Mouse (Mus musculus): Measurements from ENCODE around the gene Trim12c. TPM values are rescaled to one million over a fixed set of nuclear protein-coding genes. Genes with fewer than 3 reads are reported as not detected.
"Not testable (repeated sequence)": the region's sequence is repeated elsewhere in the genome, so short reads cannot be mapped to it uniquely, and the experiment has no call there.

Gene Trim12c
- 29.4 and 30.3 TPM in 2 replicates for polyA plus RNA-seq (2012; ENCODE audit: insufficient read depth, insufficient read length, missing spikeins)

GRCm38 (mm10) chr7:104352717-104353599 is at the start of gene Trim12c:
TSS of gene Trim12c (minus strand) at chr7:104353362.
- Histone ChIP-seq H3K4me3 (ENCODE audit: insufficient read depth, low read length) (peak within 1 kb of the TSS; percentile 68), H3K4me1 (ENCODE audit: control insufficient read depth, insufficient read depth, low read length) (0 out of 2 replicates have a peak, but pooled peaks cover 4% of the 10 kb centered on the region), H3K27ac (ENCODE audit: insufficient read depth, low read depth, low read length) (peak within 1 kb of the TSS; percentile 75)
- TF ChIP-seq POLR2A (IDR thresholded peaks at IDR 0.05; ENCODE audit: borderline replicate concordance, low read depth, low read length) (no peak), CTCF (IDR thresholded peaks at IDR 0.05; ENCODE audit: low read depth, low read length) (no peak)

- H3K4me1 ChIP-seq (ENCODE audit: control insufficient read depth, insufficient read depth, low read length), result peaks cover 20% of the 10 kb centered on the region
- no peak overlapping the region for H3K4me3 ChIP-seq (ENCODE audit: insufficient read depth, low read length)
- TF ChIP-seq CTCF (IDR thresholded peaks at IDR 0.05; ENCODE audit: low read depth, low read length) (no peak), POLR2A (IDR thresholded peaks at IDR 0.05; ENCODE audit: borderline replicate concordance, low read depth, low read length) (no peak)
- peak overlapping the region; percentile 80 for H3K27ac ChIP-seq (ENCODE audit: insufficient read depth, low read depth, low read length)
These were observed 48.0 kb upstream of the Trim12c start for GRCm38 (mm10) chr7:104401140-104401539.

- Histone ChIP-seq H3K4me1 (ENCODE audit: control insufficient read depth, insufficient read depth, low read length) (peaks cover 20% of the 10 kb centered on the region), H3K4me3 (ENCODE audit: insufficient read depth, low read length) (no peak within 1 kb of the TSS), H3K27ac (ENCODE audit: insufficient read depth, low read depth, low read length) (peak within 1 kb of the TSS; percentile 80)
- TF ChIP-seq POLR2A (IDR thresholded peaks at IDR 0.05; ENCODE audit: borderline replicate concordance, low read depth, low read length) (no peak), CTCF (IDR thresholded peaks at IDR 0.05; ENCODE audit: low read depth, low read length) (no peak)
These were observed 47.5 kb upstream of the Trim12c start, which contains the start of gene Trim30c for GRCm38 (mm10) chr7:104400698-104401097. TSS of gene Trim30c (minus strand) at chr7:104400837.

- Histone ChIP-seq H3K4me1 (ENCODE audit: control insufficient read depth, insufficient read depth, low read length) (peaks cover 20% of the 10 kb centered on the region), H3K27ac (ENCODE audit: insufficient read depth, low read depth, low read length) (no peak overlapping the region; the same call in 1 of the 2 replicates), H3K4me3 (ENCODE audit: insufficient read depth, low read length) (no peak overlapping the region)
- TF ChIP-seq CTCF (IDR thresholded peaks at IDR 0.05; ENCODE audit: low read depth, low read length) (no peak), POLR2A (IDR thresholded peaks at IDR 0.05; ENCODE audit: borderline replicate concordance, low read depth, low read length) (no peak)
These were observed 45.3 kb upstream of the Trim12c start for GRCm38 (mm10) chr7:104398492-104398891.

- Histone ChIP-seq H3K27ac (ENCODE audit: insufficient read depth, low read depth, low read length) (peak within 1 kb of the TSS; percentile 67), H3K4me3 (ENCODE audit: insufficient read depth, low read length) (no peak within 1 kb of the TSS), H3K4me1 (ENCODE audit: control insufficient read depth, insufficient read depth, low read length) (peaks cover 12% of the 10 kb centered on the region)
- TF ChIP-seq POLR2A (IDR thresholded peaks at IDR 0.05; ENCODE audit: borderline replicate concordance, low read depth, low read length), result no peak
- TF ChIP-seq CTCF (IDR thresholded peaks at IDR 0.05; ENCODE audit: low read depth, low read length), result no peak
These were observed 16.7 kb upstream of the Trim12c start, which contains the start of gene Trim30b for GRCm38 (mm10) chr7:104369736-104370414. TSS of gene Trim30b (minus strand) at chr7:104369884.

GRCm38 (mm10) chr7:104366339-104366738 is 13.2 kb upstream of the Trim12c start:
- Histone ChIP-seq H3K4me3 (ENCODE audit: insufficient read depth, low read length) (no peak overlapping the region), H3K27ac (ENCODE audit: insufficient read depth, low read depth, low read length) (no peak overlapping the region), H3K4me1 (ENCODE audit: control insufficient read depth, insufficient read depth, low read length) (peaks cover 12% of the 10 kb centered on the region)
- TF ChIP-seq CTCF (IDR thresholded peaks at IDR 0.05; ENCODE audit: low read depth, low read length) (no peak), POLR2A (IDR thresholded peaks at IDR 0.05; ENCODE audit: borderline replicate concordance, low read depth, low read length) (no peak)

GRCm38 (mm10) chr7:104353600-104353967 is 422 bp upstream of the Trim12c start:
- Histone ChIP-seq H3K4me3 (ENCODE audit: insufficient read depth, low read length) (no peak overlapping the region; the same call in 1 of the 2 replicates), H3K4me1 (ENCODE audit: control insufficient read depth, insufficient read depth, low read length) (0 out of 2 replicates have a peak, but pooled peaks cover 4% of the 10 kb centered on the region), H3K27ac (ENCODE audit: insufficient read depth, low read depth, low read length) (no peak overlapping the region)
- TF ChIP-seq CTCF (IDR thresholded peaks at IDR 0.05; ENCODE audit: low read depth, low read length) (no peak), POLR2A (IDR thresholded peaks at IDR 0.05; ENCODE audit: borderline replicate concordance, low read depth, low read length) (no peak)

GRCm38 (mm10) chr7:104348043-104348442 is 5.1 kb downstream of the Trim12c start:
- H3K4me3 ChIP-seq (ENCODE audit: insufficient read depth, low read length); H3K27ac ChIP-seq (ENCODE audit: insufficient read depth, low read depth, low read length); H3K4me1 ChIP-seq (ENCODE audit: control insufficient read depth, insufficient read depth, low read length): not testable (repeated sequence)

- not testable (repeated sequence) for H3K27ac ChIP-seq (ENCODE audit: insufficient read depth, low read depth, low read length); H3K4me1 ChIP-seq (ENCODE audit: control insufficient read depth, insufficient read depth, low read length); H3K4me3 ChIP-seq (ENCODE audit: insufficient read depth, low read length)
These were observed 12.4 kb downstream of the Trim12c start for GRCm38 (mm10) chr7:104340744-104341143.

- not testable (repeated sequence) for H3K4me3 ChIP-seq (ENCODE audit: insufficient read depth, low read length); H3K4me1 ChIP-seq (ENCODE audit: control insufficient read depth, insufficient read depth, low read length); H3K27ac ChIP-seq (ENCODE audit: insufficient read depth, low read depth, low read length)
These were observed 17.6 kb downstream of the Trim12c start for GRCm38 (mm10) chr7:104335547-104335946.

- not testable (repeated sequence) for H3K27ac ChIP-seq (ENCODE audit: insufficient read depth, low read depth, low read length); H3K4me1 ChIP-seq (ENCODE audit: control insufficient read depth, insufficient read depth, low read length)
These were observed 24.0 kb downstream of the Trim12c start, which contains the start of gene Trim34b for GRCm38 (mm10) chr7:104329171-104329570. TSS of gene Trim34b (plus strand) at chr7:104329471.

More at GRCm38 (mm10) chr7:104329171-104329570, 24.0 kb downstream of the Trim12c start, which contains the start of gene Trim34b:
- H3K4me3 ChIP-seq (ENCODE audit: insufficient read depth, low read length), result not testable (repeated sequence)

All from bone marrow macrophage, adult 2 months (primary cell).